In genomic region chr6:83599060-83599550, GRCm38 (mm10) we compare ENCODE assay signal across 8 mouse cellular contexts. TPM values are rescaled to one million over a fixed set of nuclear protein-coding genes. Genes with fewer than 3 reads are reported as not detected.
DNase-seq lines count a peak whose midpoint lies in the region; ATAC-seq and TF ChIP-seq lines count a peak whose summit lies in the region.

No protein-coding gene starts in this region.

- 30% methylated on average over 24 of the region's 24 CpGs for WGBS in kidney, embryonic 15.5 days
- 39% methylated on average over 24 of the region's 24 CpGs for WGBS in kidney, adult 2 months
- 39% methylated on average over 24 of the region's 24 CpGs for whole genome bisulfite sequencing in embryonic facial prominence, embryonic 13.5 days
- 49% methylated on average over 24 of the region's 24 CpGs for WGBS in intestine, embryonic 14.5 days
- WGBS in midbrain, postnatal 0 days: 36% methylated on average over 24 of the region's 24 CpGs

- peaks cover 10% of the 10 kb centered on the region; the same call in 1 of the 2 replicates for H3K27me3 ChIP-seq in kidney, embryonic 15.5 days
- no peaks in the 10 kb centered on the region for H3K27me3 ChIP-seq in kidney, adult 2 months (replicated peaks; ENCODE audit: control insufficient read depth, insufficient read depth, low read length)
- H3K27me3 ChIP-seq in embryonic facial prominence, embryonic 13.5 days: no peaks in the 10 kb centered on the region
- H3K27me3 ChIP-seq in intestine, embryonic 14.5 days (replicated peaks; ENCODE audit: control insufficient read depth, insufficient read depth, low read length): no peaks in the 10 kb centered on the region
- no peaks in the 10 kb centered on the region for H3K27me3 ChIP-seq in midbrain, postnatal 0 days (ENCODE audit: insufficient read depth, low read length)

- DNase-seq in kidney, adult 2 months: no peak
- DNase-seq in intestine, embryonic 14.5 days (ENCODE audit: low spot score): peak; percentile 55
- no peak for DNase-seq in midbrain, postnatal 0 days (ENCODE audit: low spot score)
- no peak for DNase-seq in frontal cortex, postnatal 25 days (ENCODE audit: low spot score in 2 of 2)
- no peak for DNase-seq in urinary bladder, adult 2 months (ENCODE audit: low spot score)
- no peak for DNase-seq in right cerebral cortex, postnatal 14 days

- H3K9me3 ChIP-seq in kidney, embryonic 15.5 days (replicated peaks): no peaks in the 10 kb centered on the region
- no peaks in the 10 kb centered on the region for H3K9me3 ChIP-seq in embryonic facial prominence, embryonic 13.5 days
- no peaks in the 10 kb centered on the region for H3K9me3 ChIP-seq in intestine, embryonic 14.5 days (ENCODE audit: control insufficient read depth, low read length)
- no peaks in the 10 kb centered on the region for H3K9me3 ChIP-seq in midbrain, postnatal 0 days (ENCODE audit: low read length)

- H3K4me2 ChIP-seq in kidney, embryonic 15.5 days: peak overlapping the region; percentile 60
- H3K4me2 ChIP-seq in embryonic facial prominence, embryonic 13.5 days: peak overlapping the region; percentile 62
- H3K4me2 ChIP-seq in intestine, embryonic 14.5 days (ENCODE audit: low read length): peak overlapping the region; percentile 53
- peak overlapping the region; percentile 64 for H3K4me2 ChIP-seq in midbrain, postnatal 0 days (ENCODE audit: low read depth, low read length, poor library complexity, severe bottlenecking)

- no peaks in the 10 kb centered on the region for H3K4me1 ChIP-seq in kidney, embryonic 15.5 days
- no peaks in the 10 kb centered on the region for H3K4me1 ChIP-seq in kidney, adult 2 months (ENCODE audit: control insufficient read depth, insufficient read depth, low read length)
- no peaks in the 10 kb centered on the region for H3K4me1 ChIP-seq in embryonic facial prominence, embryonic 13.5 days
- H3K4me1 ChIP-seq in intestine, embryonic 14.5 days (replicated peaks; ENCODE audit: control insufficient read depth, insufficient read depth, low read length): 0 out of 2 replicates have a peak, but pooled peaks cover 5% of the 10 kb centered on the region
- H3K4me1 ChIP-seq in midbrain, postnatal 0 days (ENCODE audit: insufficient read depth, low read length): no peaks in the 10 kb centered on the region

- no peak overlapping the region for H3K27ac ChIP-seq in kidney, embryonic 15.5 days
- H3K27ac ChIP-seq in kidney, adult 2 months (ENCODE audit: insufficient read depth, low read depth, low read length): no peak overlapping the region
- no peak overlapping the region for H3K27ac ChIP-seq in embryonic facial prominence, embryonic 13.5 days
- H3K27ac ChIP-seq in intestine, embryonic 14.5 days (ENCODE audit: low read depth): no peak overlapping the region
- no peak overlapping the region for H3K27ac ChIP-seq in midbrain, postnatal 0 days (ENCODE audit: low read depth, low read length)

- H3K36me3 ChIP-seq in kidney, embryonic 15.5 days: no peaks in the 10 kb centered on the region
- H3K36me3 ChIP-seq in kidney, adult 2 months (ENCODE audit: control insufficient read depth, insufficient read depth, low read length): no peaks in the 10 kb centered on the region
- no peaks in the 10 kb centered on the region for H3K36me3 ChIP-seq in embryonic facial prominence, embryonic 13.5 days
- no peaks in the 10 kb centered on the region for H3K36me3 ChIP-seq in intestine, embryonic 14.5 days (ENCODE audit: control insufficient read depth, insufficient read depth, low read length)
- H3K36me3 ChIP-seq in midbrain, postnatal 0 days (ENCODE audit: insufficient read depth, low read length): no peaks in the 10 kb centered on the region

- ATAC-seq in kidney, embryonic 15.5 days (replicated peaks; ENCODE audit: low FRiP score): no peak
- 0 out of 2 replicates have a peak, but pooled peaks have one; percentile 26 for ATAC-seq in embryonic facial prominence, embryonic 13.5 days (ENCODE audit: insufficient number of reproducible peaks, insufficient read depth, low FRiP score, low TSS enrichment, low read depth)
- ATAC-seq in intestine, embryonic 14.5 days (replicated peaks; ENCODE audit: low FRiP score, low TSS enrichment, low read depth): no peak
- ATAC-seq in midbrain, postnatal 0 days (ENCODE audit: low FRiP score): no peak

- TF ChIP-seq POLR2A in kidney, adult 2 months (IDR thresholded peaks at IDR 0.05; ENCODE audit: low read depth, low read length): no peak

- peak overlapping the region; percentile 30 for H3K4me3 ChIP-seq in kidney, embryonic 15.5 days (replicated peaks)
- no peak overlapping the region for H3K4me3 ChIP-seq in kidney, adult 2 months (ENCODE audit: insufficient read depth, low read depth, low read length)
- peak overlapping the region; percentile 39 for H3K4me3 ChIP-seq in embryonic facial prominence, embryonic 13.5 days
- peak overlapping the region; percentile 18; the same call in 1 of the 2 replicates for H3K4me3 ChIP-seq in intestine, embryonic 14.5 days (ENCODE audit: low read depth, low read length)
- peak overlapping the region; percentile 31; the same call in 1 of the 2 replicates for H3K4me3 ChIP-seq in midbrain, postnatal 0 days (ENCODE audit: low read depth, low read length)

- H3K9ac ChIP-seq in kidney, embryonic 15.5 days: no peak overlapping the region
- peak overlapping the region; percentile 51; the same call in 1 of the 2 replicates for H3K9ac ChIP-seq in embryonic facial prominence, embryonic 13.5 days
- H3K9ac ChIP-seq in intestine, embryonic 14.5 days (ENCODE audit: low read length): no peak overlapping the region; the same call in 1 of the 2 replicates
- H3K9ac ChIP-seq in midbrain, postnatal 0 days (replicated peaks; ENCODE audit: low read length, poor library complexity, severe bottlenecking): peak overlapping the region; percentile 42; the same call in 1 of the 2 replicates

- TF ChIP-seq CTCF in kidney, adult 2 months (conservative IDR thresholded peaks at IDR 0.05; ENCODE audit: insufficient read depth, insufficient read length, low read depth, low read length): no peak
- no peak for TF ChIP-seq CTCF in midbrain, postnatal 0 days (IDR thresholded peaks at IDR 0.05)

RNA-seq across cellular contexts. Expression of gene Stambp, which starts 26.6 kb away (rescaled TPM):
- polyA plus RNA-seq in kidney, embryonic 15.5 days (2015; fragmentation: Nextera tagmentation; extraction: Ambion mirVana): 22.0 and 25.1 TPM in 2 replicates
- 13.9 and 15.7 TPM in 2 replicates for polyA plus RNA-seq in kidney, adult 2 months (2012; rRNA removed)
- polyA plus RNA-seq in embryonic facial prominence, embryonic 13.5 days (2015; fragmentation: Nextera tagmentation; extraction: Ambion mirVana): 23.0 and 26.3 TPM in 2 replicates
- 23.8 and 26.0 TPM in 2 replicates for polyA plus RNA-seq in intestine, embryonic 14.5 days (2014; fragmentation: Nextera tagmentation; extraction: Ambion mirVana)
- 17.4 and 18.3 TPM in 2 replicates for total RNA-seq in midbrain, postnatal 0 days (2014; rRNA removed)
- polyA plus RNA-seq in midbrain, postnatal 0 days (2015; fragmentation: Nextera tagmentation; extraction: Ambion mirVana): 72.2 and 75.5 TPM in 2 replicates
- polyA plus RNA-seq in urinary bladder, adult 2 months (2012; rRNA removed): 27.6 and 28.4 TPM in 2 replicates

RNA-seq across cellular contexts. Expression of gene Clec4f, which starts 56.9 kb away (rescaled TPM):
- 0.18 TPM in 1 of 2 replicates, not detected in the other for polyA plus RNA-seq in kidney, embryonic 15.5 days (2015; fragmentation: Nextera tagmentation; extraction: Ambion mirVana)
- polyA plus RNA-seq in kidney, adult 2 months (2012; rRNA removed): not detected in 2 replicates
- polyA plus RNA-seq in embryonic facial prominence, embryonic 13.5 days (2015; fragmentation: Nextera tagmentation; extraction: Ambion mirVana): 0.28 TPM in 1 of 2 replicates, not detected in the other
- polyA plus RNA-seq in intestine, embryonic 14.5 days (2014; fragmentation: Nextera tagmentation; extraction: Ambion mirVana): not detected in 2 replicates
- not detected in 2 replicates for total RNA-seq in midbrain, postnatal 0 days (2014; rRNA removed)
- 0.12 and 0.19 TPM in 2 replicates for polyA plus RNA-seq in midbrain, postnatal 0 days (2015; fragmentation: Nextera tagmentation; extraction: Ambion mirVana)
- polyA plus RNA-seq in urinary bladder, adult 2 months (2012; rRNA removed): not detected in 2 replicates

Comparison
In these comparisons a context has a peak if more than half of its experiments do, and no peak if none do; other contexts are left out.
1. H3K9ac ChIP-seq: peak in embryonic facial prominence, embryonic 13.5 days (single experiment) and midbrain, postnatal 0 days (single experiment); none in kidney, embryonic 15.5 days (single experiment) and intestine, embryonic 14.5 days (single experiment).
2. Peak in every context shown above with its lines, with median percentiles within 50 percentile points of each other: H3K4me2 ChIP-seq.